Mouse (Mus musculus) liver, embryonic 14.5 days (tissue): ENCODE measurements at regions not wholly inside any gene's neighbourhood (a gene's known extent, or its start where the extent isn't known, plus 50 kb on each side); places are given as distances from the start of the nearest gene placed in this dataset.

Source experiments
- ATAC-seq: fragments of 200-750 bp; cut with Nextera tagmentation; 2 replicates; pipeline ENCODE4 v1.8.0; 2017; ENCODE audit warnings: moderate number of reproducible peaks, mild to moderate bottlenecking, moderate library complexity; ENCODE audit not compliant: insufficient read depth
- DNase-seq, 3 experiments: peaks; one replicate each; pipeline ENCODE4 v3.0.0-alpha.2; 2012 to 2013; ENCODE audit warnings: low read depth in 3 of 3, low spot score in 3 of 3
- H3K27ac ChIP-seq: fragments of 300-500 bp; sonication (generic); 2 replicates; pipeline ENCODE4 v1.5.1; 2014; ENCODE audit warnings: moderate library complexity, mild to moderate bottlenecking, control low read depth, inconsistent platforms
- H3K27me3 ChIP-seq: fragments of 300-500 bp; sonication (generic); 2 replicates; pipeline ENCODE4 v1.6.1; 2014; ENCODE audit warnings: mild to moderate bottlenecking, low read length, moderate library complexity; ENCODE audit not compliant: control insufficient read depth, insufficient read depth
- H3K36me3 ChIP-seq: fragments of 300-500 bp; sonication (generic); replicated peaks from 2 replicates; pipeline ENCODE4 v1.6.1; 2014; ENCODE audit warnings: low read depth; ENCODE audit not compliant: control insufficient read depth, insufficient read depth
- H3K4me1 ChIP-seq, 2 experiments: fragments of 200-500 bp in 1 of 2; fragments of 300-500 bp in 1 of 2; sonication (generic) in 1 of 2; replicated peaks; 2 replicates each; pipeline ENCODE4 v1.6.1; 2012 to 2014; ENCODE audit warnings: antibody characterized with exemption in 1 of 2, inconsistent platforms in 1 of 2, low read length in 1 of 2; ENCODE audit not compliant: control insufficient read depth in 2 of 2, insufficient read depth in 2 of 2
- H3K4me2 ChIP-seq: fragments of 300-500 bp; sonication (generic); 2 replicates; pipeline ENCODE4 v1.6.1; 2014; ENCODE audit warnings: low read depth, mild to moderate bottlenecking, control low read depth, moderate library complexity
- H3K4me3 ChIP-seq, 2 experiments: fragments of 200-500 bp in 1 of 2; fragments of 300-500 bp in 1 of 2; sonication (generic) in 1 of 2; 2 replicates each; pipeline ENCODE4 v1.5.1; 2012 to 2014; ENCODE audit warnings: low read depth in 2 of 2, low read length in 2 of 2, mild to moderate bottlenecking in 2 of 2, control low read depth in 1 of 2, inconsistent platforms in 1 of 2, moderate library complexity in 1 of 2; ENCODE audit not compliant: insufficient read depth in 1 of 2
- H3K9ac ChIP-seq: fragments of 300-500 bp; sonication (generic); replicated peaks from 2 replicates; pipeline ENCODE4 v1.6.1; 2014; ENCODE audit warnings: mild to moderate bottlenecking, control low read depth, moderate library complexity
- H3K9me3 ChIP-seq: fragments of 300-500 bp; sonication (generic); 2 replicates; pipeline ENCODE4 v1.6.1; 2016; ENCODE audit warnings: low read length, mixed read lengths; ENCODE audit not compliant: control insufficient read depth
- CTCF ChIP-seq: IDR thresholded peaks from 2 replicates; pipeline ENCODE4 v1.5.1; 2016; ENCODE audit warnings: antibody characterized with exemption, low read depth, control low read depth
- EP300 ChIP-seq: IDR thresholded peaks from 2 replicates; pipeline ENCODE4 v1.6.1; 2016; ENCODE audit warnings: antibody characterized with exemption, low read depth
- WGBS: fragments of 180-500 bp; shearing (Covaris S2); extraction: QIAGEN DNeasy Blood & Tissue Kit; methylation state at CpG from one replicate; pipeline ENCODE4 v1.1.7; 2014; ENCODE audit not compliant: insufficient replicate concordance; 5-methylcytosine and 5-hydroxymethylcytosine counted together

DNA sequence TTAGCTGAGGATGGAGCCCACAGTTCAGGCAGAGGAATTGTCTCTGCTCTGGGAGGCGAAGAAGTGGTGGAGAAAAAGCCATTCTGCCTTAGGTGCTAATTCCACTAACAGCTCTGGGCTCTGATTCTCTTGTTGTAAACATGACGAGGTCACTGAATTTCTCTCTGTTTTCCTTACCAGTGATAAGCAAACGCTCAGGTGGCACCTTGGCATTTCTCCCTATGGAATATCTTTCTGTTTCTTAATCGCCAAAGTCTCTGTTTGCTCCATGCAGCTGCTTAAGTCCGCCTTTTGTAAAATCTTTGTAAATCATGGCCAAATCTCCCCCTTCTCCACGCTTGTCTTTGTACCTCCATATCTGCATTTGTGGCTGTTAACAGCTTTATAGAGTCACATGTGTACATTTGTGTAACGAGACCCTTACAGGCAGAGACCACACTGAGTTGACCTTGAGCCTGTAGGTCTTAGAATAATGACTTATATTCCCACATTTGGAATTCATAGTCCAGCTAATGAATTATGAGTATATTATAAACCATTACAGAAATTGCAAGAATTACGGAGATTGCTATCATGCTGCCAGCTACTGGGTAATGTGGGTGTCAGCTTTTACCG lies 225.8 kb downstream of the Usp25 start:
- 53% methylated on average over 9 of the region's 9 CpGs for WGBS

DNA sequence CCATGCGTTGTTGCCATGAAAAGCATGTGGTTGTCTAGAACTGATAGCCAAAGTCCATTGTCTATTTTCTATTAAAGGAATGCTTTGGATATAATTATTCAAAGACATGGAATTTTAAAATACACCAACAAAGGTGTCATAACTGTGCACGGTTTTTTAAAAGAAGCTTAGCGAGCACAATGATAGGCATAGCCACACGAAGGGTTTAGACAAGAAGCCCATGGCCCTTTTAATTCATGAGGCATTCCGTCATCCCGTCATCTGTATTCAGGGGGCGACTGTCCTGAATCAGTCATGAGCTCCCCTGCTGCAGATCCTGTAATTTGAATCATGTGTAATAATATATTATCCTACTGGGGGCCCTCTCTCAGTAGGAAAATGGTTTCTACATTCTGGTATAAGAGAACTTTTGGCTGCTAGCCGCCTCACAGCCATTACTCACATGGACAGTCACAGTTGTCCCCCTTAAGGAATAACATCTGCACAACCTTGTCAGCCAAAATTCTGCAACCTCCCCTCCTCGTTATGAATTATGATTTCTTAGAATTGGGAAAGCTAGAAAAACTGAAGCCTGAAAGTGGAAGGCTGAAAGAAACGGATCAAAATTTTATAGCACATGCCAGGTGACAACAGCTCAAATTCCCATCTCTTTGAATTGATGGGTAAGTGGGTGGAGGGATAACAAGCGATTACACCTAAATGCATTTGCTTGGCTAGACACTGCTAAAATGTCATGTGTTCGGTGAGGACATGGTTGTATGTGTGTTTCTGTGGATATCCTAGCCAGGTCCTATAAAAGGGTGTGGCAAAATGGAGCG lies 225.1 kb downstream of the Usp25 start:
- H3K27ac ChIP-seq = no peak overlapping the region
- no peak for DNase-seq
- no peak overlapping the region for H3K4me2 ChIP-seq
- no peaks in the 10 kb centered on the region for H3K4me1 ChIP-seq
- ATAC-seq = no peak
- 61% methylated on average over 13 of the region's 13 CpGs for WGBS
- H3K4me3 ChIP-seq = no peak overlapping the region
- no peaks in the 10 kb centered on the region for H3K36me3 ChIP-seq
- TF ChIP-seq CTCF (no peak), EP300 (no peak)
- H3K9me3 ChIP-seq = no peaks in the 10 kb centered on the region
- no peak overlapping the region for H3K9ac ChIP-seq
- H3K27me3 ChIP-seq = no peaks in the 10 kb centered on the region

More for the DNA sequence above, 225.8 kb downstream of the Usp25 start:
- ATAC-seq (no peak), DNase-seq (no peak)
- no peak overlapping the region for H3K9ac ChIP-seq
- H3K27ac ChIP-seq = no peak overlapping the region
- no peak overlapping the region for H3K4me2 ChIP-seq
- no peaks in the 10 kb centered on the region for H3K9me3 ChIP-seq
- H3K36me3 ChIP-seq = no peaks in the 10 kb centered on the region
- no peaks in the 10 kb centered on the region for H3K4me1 ChIP-seq
- no peak overlapping the region for H3K4me3 ChIP-seq
- TF ChIP-seq CTCF = no peak
- no peak for TF ChIP-seq EP300
- no peaks in the 10 kb centered on the region for H3K27me3 ChIP-seq

DNA sequence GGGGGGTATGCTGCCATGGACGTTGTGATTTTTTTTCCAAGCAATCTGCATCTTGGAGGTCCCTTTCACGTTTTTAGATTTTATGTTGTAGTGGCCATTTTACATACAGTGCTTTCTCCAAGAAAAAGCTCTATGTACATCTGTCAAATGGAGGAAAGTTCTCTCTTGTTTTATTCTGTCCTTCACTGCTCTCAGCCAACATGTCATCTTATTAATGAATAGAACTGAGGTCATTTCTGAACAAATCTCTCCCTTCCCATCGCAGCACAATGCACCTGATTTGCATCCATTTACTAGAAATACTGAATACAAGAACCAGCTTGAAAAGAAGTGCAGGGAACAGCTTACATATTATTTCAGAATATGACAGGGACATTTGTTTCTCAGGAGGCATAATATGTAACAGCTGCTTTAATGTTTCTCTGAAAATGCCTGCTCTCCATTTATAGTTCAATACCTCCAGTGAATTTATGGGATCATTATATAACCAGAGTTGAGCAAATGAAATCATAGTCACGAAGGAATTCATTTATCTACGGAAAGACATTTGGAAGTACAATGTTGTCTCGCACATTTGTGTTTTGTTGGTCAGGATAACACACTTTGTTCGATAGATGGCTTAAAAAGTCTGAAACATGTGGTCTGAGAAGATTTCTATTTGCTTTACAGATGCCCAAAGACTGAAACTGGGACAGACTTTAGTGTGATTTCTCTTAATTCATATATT lies 224.3 kb downstream of the Usp25 start:
- no peak for TF ChIP-seq CTCF
- no peak for TF ChIP-seq EP300
- Histone ChIP-seq H3K36me3 (no peaks in the 10 kb centered on the region), H3K9ac (no peak overlapping the region), H3K4me3 (no peak overlapping the region), H3K27ac (no peak overlapping the region), H3K27me3 (no peaks in the 10 kb centered on the region), H3K4me2 (no peak overlapping the region), H3K4me1 (no peaks in the 10 kb centered on the region), H3K9me3 (no peaks in the 10 kb centered on the region)
- ATAC-seq = no peak
- no peak for DNase-seq
- 60% methylated on average over 7 of the region's 7 CpGs for WGBS

DNA sequence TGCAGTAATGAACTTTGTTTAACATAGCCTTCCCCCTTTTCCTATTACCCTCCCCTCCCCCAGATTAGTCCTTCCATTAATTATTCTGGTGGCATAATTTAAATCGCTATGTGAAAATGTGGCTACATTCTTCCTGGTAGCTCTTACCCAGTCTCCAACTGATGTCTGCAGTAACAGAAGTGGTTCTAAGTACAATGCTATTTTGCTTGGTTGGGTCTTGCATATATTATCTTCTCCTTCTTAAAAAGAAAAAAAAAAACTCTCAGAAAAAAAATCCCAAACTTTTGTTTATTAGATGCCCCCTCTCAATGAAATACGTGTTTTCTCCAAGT lies 223.7 kb downstream of the Usp25 start:
- Histone ChIP-seq H3K9ac (no peak overlapping the region), H3K9me3 (no peaks in the 10 kb centered on the region), H3K4me1 (no peaks in the 10 kb centered on the region), H3K27ac (no peak overlapping the region), H3K4me3 (no peak overlapping the region), H3K4me2 (no peak overlapping the region), H3K36me3 (no peaks in the 10 kb centered on the region), H3K27me3 (no peaks in the 10 kb centered on the region)
- ATAC-seq = no peak
- 66% methylated on average over 2 of the region's 2 CpGs for WGBS
- TF ChIP-seq EP300 = no peak
- no peak for TF ChIP-seq CTCF
- DNase-seq = no peak
